Mouse (Mus musculus): ENCODE measurements around the gene Tkfc.

GRCm38 (mm10) chr19:10576690-10577561 lies 28.5 kb downstream of the Tkfc start, which contains the start of the genes Cyb561a3 and Tmem138:
- TF ChIP-seq POLR2A (IDR thresholded peaks at IDR 0.05; ENCODE audit: insufficient read depth, low read depth, low read length) (peak; percentile 58; the same call in 1 of the 2 replicates), CTCF (IDR thresholded peaks at IDR 0.05; ENCODE audit: insufficient read depth, low read depth, low read length) (no peak)

Data from olfactory bulb, adult 2 months (tissue).